Mouse (Mus musculus) liver, embryonic 13.5 days (tissue): ENCODE measurements around the gene Rep15. TPM values are rescaled to one million over a fixed set of nuclear protein-coding genes. Genes with fewer than 3 reads are reported as not detected.

Source experiments
- ATAC-seq: fragments of 200-750 bp; cut with Nextera tagmentation; 2 replicates; pipeline ENCODE4 v1.8.0; 2017; ENCODE audit warnings: low read depth, mild to moderate bottlenecking, moderate number of reproducible peaks, moderate library complexity
- DNase-seq: peaks from one replicate; pipeline ENCODE4 v3.0.0; 2022
- H3K27ac ChIP-seq: fragments of 300-500 bp; sonication (generic); 2 replicates; pipeline ENCODE4 v1.5.1; 2015; ENCODE audit warnings: moderate library complexity, mild to moderate bottlenecking, inconsistent platforms
- H3K27me3 ChIP-seq: fragments of 300-500 bp; sonication (generic); 2 replicates; pipeline ENCODE4 v1.6.1; 2015; ENCODE audit warnings: mild to moderate bottlenecking, inconsistent platforms
- H3K36me3 ChIP-seq: fragments of 300-500 bp; sonication (generic); 2 replicates; pipeline ENCODE4 v1.6.1; 2015; ENCODE audit warnings: mild to moderate bottlenecking, inconsistent platforms
- H3K4me1 ChIP-seq: fragments of 300-500 bp; sonication (generic); replicated peaks from 2 replicates; pipeline ENCODE4 v1.6.1; 2015; ENCODE audit warnings: inconsistent platforms
- H3K4me2 ChIP-seq: fragments of 300-500 bp; sonication (generic); 2 replicates; pipeline ENCODE4 v1.6.1; 2015; ENCODE audit warnings: inconsistent platforms, mild to moderate bottlenecking, moderate library complexity
- H3K4me3 ChIP-seq: fragments of 300-500 bp; sonication (generic); replicated peaks from 2 replicates; pipeline ENCODE4 v1.5.1; 2015; ENCODE audit warnings: mild to moderate bottlenecking, inconsistent platforms
- H3K9ac ChIP-seq: fragments of 300-500 bp; sonication (generic); 2 replicates; pipeline ENCODE4 v1.6.1; 2015; ENCODE audit warnings: mild to moderate bottlenecking, inconsistent platforms
- H3K9me3 ChIP-seq: fragments of 300-500 bp; sonication (generic); replicated peaks from 2 replicates; pipeline ENCODE4 v1.6.1; 2016; ENCODE audit warnings: inconsistent platforms
- WGBS: fragments of 180-500 bp; shearing (Covaris S2); methylation state at CpG from one replicate; pipeline ENCODE4 v1.1.7; 2015; ENCODE audit not compliant: insufficient replicate concordance; 5-methylcytosine and 5-hydroxymethylcytosine counted together
- polyA plus RNA-seq: library from polyadenylated mRNA; unstranded; fragments of >200 nt; fragmentation: Nextera tagmentation; extraction: Ambion mirVana; gene quantifications from 2 replicates; pipeline ENCODE4 v1.2.1, GENCODE M21; 2015

The Rep15 gene
- polyA plus RNA-seq, 1 experiment from 2014 or later, result 0.48 TPM

DNA sequence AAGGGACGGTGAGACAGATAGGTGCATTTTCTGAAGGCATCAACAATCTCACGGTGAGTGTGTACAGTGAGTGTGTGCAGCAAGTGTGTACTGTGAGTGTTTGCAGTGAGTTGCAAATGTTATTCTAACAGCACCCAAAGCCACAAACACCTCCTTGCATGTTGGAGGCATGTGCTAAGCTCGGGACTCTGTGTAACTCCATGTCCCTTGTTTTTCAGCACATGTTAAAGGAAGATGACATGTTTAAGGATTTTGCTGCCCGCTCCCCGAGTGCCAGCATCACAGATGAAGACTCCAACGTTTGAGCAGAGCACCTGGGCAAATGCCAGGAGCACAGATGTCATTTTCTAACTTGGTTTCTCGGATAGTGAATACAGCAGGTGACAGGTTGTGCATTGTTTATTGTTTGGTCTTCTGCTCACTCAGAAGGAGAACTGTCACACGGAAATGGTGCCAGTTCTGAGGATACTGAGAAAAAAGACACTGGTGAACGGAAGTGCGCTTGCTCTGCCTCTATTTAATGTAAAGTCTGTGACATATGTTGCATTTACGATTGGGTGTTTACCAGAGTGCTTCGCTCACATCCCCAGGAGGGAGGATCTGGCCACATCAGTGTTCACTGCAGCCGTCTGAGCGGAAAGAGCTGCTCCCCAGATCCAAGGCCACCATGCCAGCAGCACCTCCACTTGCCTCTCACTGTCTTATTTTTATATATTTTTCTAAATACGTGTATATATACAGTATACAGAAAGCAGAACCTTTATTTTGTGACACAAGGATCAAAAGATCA is 2.1 kb upstream of the Rep15 start:
- no peak overlapping the region for H3K4me2 ChIP-seq
- H3K36me3 ChIP-seq, result peaks cover 14% of the 10 kb centered on the region
- H3K9ac ChIP-seq, result no peak overlapping the region
- H3K4me1 ChIP-seq, result no peaks in the 10 kb centered on the region
- WGBS, result 72% methylated on average over 15 of the region's 15 CpGs
- no peak overlapping the region for H3K27ac ChIP-seq
- no peaks in the 10 kb centered on the region for H3K27me3 ChIP-seq
- H3K9me3 ChIP-seq, result no peaks in the 10 kb centered on the region
- no peak overlapping the region for H3K4me3 ChIP-seq
- DNase-seq (no peak), ATAC-seq (no peak)

DNA sequence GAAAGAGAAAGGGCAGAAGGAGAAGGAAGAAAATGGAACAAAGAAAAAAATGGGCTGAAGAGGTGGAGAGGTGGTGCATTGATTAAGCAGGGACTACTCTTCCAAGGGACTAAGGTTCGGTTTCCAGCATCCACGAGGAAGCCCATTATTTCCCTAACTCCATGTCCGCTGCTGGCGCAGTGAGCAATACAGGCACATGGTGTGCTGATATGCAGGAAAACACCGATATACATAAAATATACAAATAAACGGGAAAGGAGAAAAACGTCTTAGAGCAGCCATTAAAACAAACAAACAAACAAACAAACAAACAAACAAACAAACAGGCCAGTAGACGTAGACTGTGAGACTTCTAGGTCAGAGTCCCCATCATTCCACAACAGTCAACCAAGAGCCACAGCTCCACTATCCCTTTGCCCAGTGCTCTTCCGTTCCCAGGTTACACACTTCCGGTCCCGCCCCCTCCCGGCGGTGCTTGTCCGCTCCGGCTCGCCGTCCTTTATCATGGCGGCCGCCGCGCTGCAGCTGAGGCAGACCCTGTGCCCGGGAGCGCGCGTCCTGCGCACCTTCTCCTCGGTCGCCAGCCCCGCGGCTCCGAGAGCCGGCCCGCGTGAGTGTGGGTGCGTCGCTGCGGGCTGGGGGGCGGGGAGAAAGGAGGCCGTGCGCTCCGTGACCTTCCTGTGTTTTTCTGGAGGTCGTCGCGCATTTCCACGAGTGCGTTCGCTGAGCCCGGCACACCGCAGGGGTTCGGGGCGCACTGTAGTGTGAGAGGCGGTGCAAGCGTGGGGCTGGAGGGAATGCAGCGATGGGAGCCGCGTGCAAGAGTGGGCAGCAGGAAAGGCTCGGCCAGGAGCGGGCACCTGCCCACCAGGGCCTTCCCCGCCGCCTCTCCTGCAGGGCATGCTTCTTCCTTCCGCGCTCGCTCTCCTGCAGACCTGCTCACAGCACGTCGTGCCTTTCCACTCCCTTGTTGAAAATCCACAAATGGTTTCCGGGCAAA is 10.2 kb downstream of the Rep15 start, which contains the start of gene Mrps35:
Gene Mrps35, plus strand, starts transcription at position 474 of the 1,000 bp plus-strand sequence.
- ATAC-seq, result peak; percentile 98
- Histone ChIP-seq H3K4me1 (peaks cover 24% of the 10 kb centered on the region), H3K36me3 (peaks cover 16% of the 10 kb centered on the region), H3K4me3 (peak within 1 kb of the TSS; percentile 81), H3K27me3 (peaks cover 7% of the 10 kb centered on the region; the same call in 1 of the 2 replicates), H3K4me2 (peak within 1 kb of the TSS; percentile 83), H3K9me3 (no peaks in the 10 kb centered on the region), H3K27ac (peak within 1 kb of the TSS; percentile 63), H3K9ac (peak within 1 kb of the TSS; percentile 85)
- DNase-seq, result peak; percentile 82
- WGBS, result 2% methylated on average over 66 of the region's 66 CpGs

DNA sequence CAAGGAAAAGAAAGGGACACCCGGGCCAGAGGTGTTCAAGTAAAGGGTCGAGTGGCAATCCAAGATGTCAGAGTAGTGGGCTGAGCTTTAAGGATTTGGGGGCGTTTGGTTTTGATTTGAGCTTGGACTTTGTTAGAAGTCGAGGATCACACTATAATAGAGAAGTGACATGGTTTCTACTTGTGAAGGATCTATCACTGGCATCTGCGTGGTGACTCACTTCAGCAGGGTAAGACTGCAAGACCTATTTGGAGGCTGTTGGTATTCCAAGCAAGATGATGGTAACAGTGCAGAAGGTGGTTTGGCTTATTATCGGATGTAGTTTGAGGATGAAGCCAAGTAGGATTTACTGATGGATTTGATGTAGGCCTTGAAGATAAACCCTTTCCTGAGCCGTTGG is 11.2 kb downstream of the Rep15 start:
- H3K4me3 ChIP-seq, result peak overlapping the region; percentile 81
- H3K9me3 ChIP-seq, result no peaks in the 10 kb centered on the region
- H3K36me3 ChIP-seq, result peaks cover 23% of the 10 kb centered on the region
- H3K4me2 ChIP-seq, result peak overlapping the region; percentile 83
- DNase-seq (no peak), ATAC-seq (no peak)
- WGBS, result 32% methylated on average over 7 of the region's 7 CpGs
- H3K4me1 ChIP-seq, result peaks cover 24% of the 10 kb centered on the region
- peaks cover 7% of the 10 kb centered on the region; the same call in 1 of the 2 replicates for H3K27me3 ChIP-seq
- H3K27ac ChIP-seq, result no peak overlapping the region
- peak overlapping the region; percentile 85 for H3K9ac ChIP-seq

DNA sequence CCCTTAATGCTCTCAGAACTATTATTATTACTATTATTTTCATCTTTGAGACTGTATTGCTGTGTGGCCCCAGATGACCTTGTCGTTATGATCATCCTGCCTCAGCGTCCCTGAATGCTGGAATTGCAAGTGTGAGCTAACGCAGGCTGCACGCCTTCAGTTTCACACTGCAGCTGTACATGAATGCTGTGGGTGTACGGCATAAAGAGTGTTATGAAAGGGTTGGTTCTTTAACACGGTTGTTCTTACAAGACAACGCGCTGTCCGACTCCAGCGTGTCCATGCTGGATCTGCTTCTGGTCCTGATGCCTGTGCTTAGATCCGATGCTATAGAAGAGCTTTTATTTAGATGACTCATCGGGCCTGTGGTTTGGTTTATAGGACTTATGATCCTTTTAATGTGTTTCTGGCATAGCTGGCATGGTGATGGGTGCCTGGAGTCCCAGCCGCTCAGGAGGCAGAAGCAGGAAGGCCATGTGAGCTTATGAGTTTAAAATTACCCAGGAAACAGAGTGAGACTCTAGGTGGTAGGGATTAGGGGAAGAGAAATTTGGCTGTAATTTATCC is 16.9 kb downstream of the Rep15 start:
- Histone ChIP-seq H3K9ac (no peak overlapping the region), H3K27ac (no peak overlapping the region), H3K36me3 (peaks cover 66% of the 10 kb centered on the region), H3K9me3 (no peaks in the 10 kb centered on the region), H3K27me3 (no peaks in the 10 kb centered on the region), H3K4me2 (no peak overlapping the region), H3K4me3 (no peak overlapping the region), H3K4me1 (peaks cover 7% of the 10 kb centered on the region; the same call in 1 of the 2 replicates)
- DNase-seq, result no peak
- whole genome bisulfite sequencing, result 90% methylated on average over 13 of the region's 13 CpGs
- no peak for ATAC-seq

DNA sequence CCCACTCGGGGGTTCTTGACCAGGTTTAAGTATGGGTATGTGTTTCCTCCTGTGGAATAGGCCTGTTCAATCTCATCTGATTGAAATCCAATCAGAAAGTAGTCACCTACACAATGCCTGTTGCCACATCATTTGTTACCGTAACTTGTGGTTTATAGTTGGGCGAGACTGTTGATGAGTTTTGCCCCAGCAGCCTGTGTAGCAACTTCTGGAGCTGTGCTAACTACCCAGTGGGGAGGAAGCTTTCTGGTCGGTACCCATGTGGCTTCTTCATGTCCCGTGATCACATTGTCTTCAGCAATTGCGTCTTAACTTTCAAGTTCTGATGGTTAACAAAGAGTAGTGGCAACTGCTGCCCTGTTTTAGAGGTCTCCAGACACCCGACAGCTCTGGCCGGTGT is 19.3 kb downstream of the Rep15 start:
- Histone ChIP-seq H3K4me2 (no peak overlapping the region), H3K4me1 (no peaks in the 10 kb centered on the region), H3K9ac (no peak overlapping the region), H3K27me3 (no peaks in the 10 kb centered on the region), H3K36me3 (peaks cover 80% of the 10 kb centered on the region), H3K27ac (no peak overlapping the region), H3K4me3 (no peak overlapping the region), H3K9me3 (no peaks in the 10 kb centered on the region)
- 0 out of 2 replicates have a peak, but pooled peaks have one; percentile 21 for ATAC-seq
- no peak for DNase-seq
- WGBS, result 81% methylated on average over 8 of the region's 8 CpGs

DNA sequence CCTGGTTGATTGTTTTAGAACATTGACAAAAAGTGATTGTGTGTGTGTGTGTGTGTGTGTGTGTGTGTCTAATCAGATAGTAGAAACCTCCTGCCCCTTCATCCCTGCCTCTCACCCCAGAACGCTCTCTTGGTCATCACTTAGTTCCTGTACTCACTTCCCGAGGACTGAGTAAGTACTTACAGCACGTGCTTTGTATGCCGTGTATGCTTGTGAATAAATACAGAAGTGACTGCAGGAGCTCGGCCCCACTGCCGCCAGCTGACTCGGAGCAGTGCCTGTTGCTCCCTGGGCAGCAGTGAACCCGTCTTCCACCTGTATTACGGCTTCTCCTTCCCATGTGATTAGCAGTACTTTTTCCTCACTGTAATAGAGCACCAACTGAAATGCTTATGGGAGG is 20.1 kb downstream of the Rep15 start:
- H3K27ac ChIP-seq, result no peak overlapping the region
- ATAC-seq, result no peak
- H3K4me2 ChIP-seq, result no peak overlapping the region
- H3K36me3 ChIP-seq, result peaks cover 79% of the 10 kb centered on the region
- H3K4me1 ChIP-seq, result no peaks in the 10 kb centered on the region
- H3K9ac ChIP-seq, result no peak overlapping the region
- WGBS, result 84% methylated on average over 9 of the region's 9 CpGs
- no peaks in the 10 kb centered on the region for H3K9me3 ChIP-seq
- no peaks in the 10 kb centered on the region for H3K27me3 ChIP-seq
- DNase-seq, result no peak
- no peak overlapping the region for H3K4me3 ChIP-seq

DNA sequence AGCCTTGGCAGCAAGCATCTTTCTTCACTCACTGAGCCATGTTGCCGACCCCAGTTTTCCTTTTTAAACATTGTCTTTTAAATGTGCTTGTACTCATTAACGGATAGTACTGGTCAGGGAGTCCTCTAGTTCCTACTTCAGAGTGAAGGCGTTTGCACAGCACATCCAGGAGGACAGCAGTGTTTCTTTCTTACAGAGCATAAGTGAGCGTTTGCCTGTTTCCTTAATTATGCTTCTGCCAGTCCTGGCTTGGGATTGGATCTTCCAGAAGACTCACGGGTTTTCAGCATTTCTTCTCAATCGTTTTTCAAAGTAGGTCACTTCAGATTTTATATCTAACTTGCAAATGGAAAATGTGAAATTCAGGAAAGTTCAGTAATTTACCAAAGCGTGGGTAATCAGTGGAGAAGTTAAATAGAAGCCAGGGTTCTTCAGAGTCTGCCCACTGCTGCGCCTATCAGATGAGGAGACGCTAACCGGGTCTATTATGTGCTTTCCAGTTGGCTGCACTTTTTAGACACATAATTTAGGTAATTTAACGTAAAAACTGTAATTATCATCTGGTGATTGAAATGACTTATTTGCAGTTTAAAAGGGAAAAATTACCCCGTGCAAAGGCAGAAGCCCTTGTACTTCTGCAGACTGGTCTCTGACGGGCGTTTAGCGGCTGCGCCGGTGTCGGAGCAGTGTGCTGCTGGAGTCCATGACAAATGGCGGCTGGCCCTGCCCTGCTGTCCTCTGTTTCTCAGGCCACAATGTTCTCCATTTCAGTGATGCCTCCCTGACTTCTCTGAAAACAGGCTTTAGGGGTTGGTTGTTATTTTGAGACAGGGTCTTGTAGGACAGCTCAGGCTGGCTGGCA is 21.6 kb downstream of the Rep15 start:
- Histone ChIP-seq H3K27ac (no peak overlapping the region), H3K9ac (no peak overlapping the region), H3K27me3 (no peaks in the 10 kb centered on the region), H3K4me1 (no peaks in the 10 kb centered on the region), H3K36me3 (peaks cover 69% of the 10 kb centered on the region), H3K9me3 (no peaks in the 10 kb centered on the region), H3K4me3 (no peak overlapping the region), H3K4me2 (no peak overlapping the region)
- WGBS, result 84% methylated on average over 19 of the region's 19 CpGs
- DNase-seq (no peak), ATAC-seq (no peak)

DNA sequence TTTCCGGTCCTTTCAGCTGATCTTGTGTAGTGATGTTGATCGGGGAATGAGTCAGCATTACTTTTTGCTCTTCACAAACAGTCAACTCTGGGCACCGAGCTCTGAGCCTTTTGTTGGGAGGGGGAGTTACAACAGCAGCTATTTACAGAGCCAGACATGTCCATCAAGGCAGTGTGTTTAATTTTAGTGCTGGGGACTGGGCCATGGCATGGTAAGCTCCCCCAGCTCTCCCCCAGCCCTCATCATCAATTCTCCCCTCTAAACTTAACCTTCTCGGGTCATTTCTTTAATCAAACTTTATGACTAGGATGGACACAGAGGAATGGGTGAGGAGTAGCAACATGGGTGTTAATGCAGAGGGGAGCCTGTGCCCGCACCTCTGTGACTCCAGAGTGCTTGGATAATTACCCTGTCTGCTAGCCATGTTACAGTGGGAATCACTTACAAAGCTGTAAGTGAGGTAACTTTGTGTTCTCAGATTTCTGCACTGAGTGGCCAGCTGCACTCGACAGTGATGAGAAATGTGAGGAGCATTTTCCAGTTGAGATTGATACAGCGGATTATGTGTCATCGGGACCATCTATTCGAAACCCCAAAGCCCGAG is 23.1 kb downstream of the Rep15 start:
- no peaks in the 10 kb centered on the region for H3K27me3 ChIP-seq
- H3K27ac ChIP-seq, result no peak overlapping the region
- no peaks in the 10 kb centered on the region for H3K4me1 ChIP-seq
- H3K4me2 ChIP-seq, result no peak overlapping the region
- DNase-seq (no peak), ATAC-seq (no peak)
- H3K36me3 ChIP-seq, result peaks cover 67% of the 10 kb centered on the region
- no peak overlapping the region for H3K4me3 ChIP-seq
- H3K9me3 ChIP-seq, result no peaks in the 10 kb centered on the region
- 73% methylated on average over 10 of the region's 10 CpGs for WGBS
- H3K9ac ChIP-seq, result no peak overlapping the region

DNA sequence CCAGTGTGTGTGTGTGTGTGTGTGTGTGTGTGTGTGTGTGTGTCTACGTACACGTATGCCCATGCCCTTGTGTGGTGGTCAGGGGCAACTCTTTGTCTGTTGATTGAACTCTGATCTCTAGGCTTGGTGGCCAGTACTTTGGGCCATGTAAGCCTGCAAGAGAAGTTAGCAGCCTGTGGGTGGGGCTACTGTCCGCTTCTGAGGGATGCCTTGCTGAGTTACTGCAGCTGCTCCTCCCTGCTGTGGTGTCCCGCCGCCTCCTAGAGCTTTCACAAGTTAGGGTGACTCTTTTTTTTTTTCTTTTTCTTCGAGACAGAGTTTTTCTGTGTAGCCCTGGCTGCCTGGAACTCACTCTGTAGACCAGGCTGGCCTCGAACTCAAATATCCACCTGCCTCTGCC is 26.9 kb downstream of the Rep15 start:
- no peak for DNase-seq

DNA sequence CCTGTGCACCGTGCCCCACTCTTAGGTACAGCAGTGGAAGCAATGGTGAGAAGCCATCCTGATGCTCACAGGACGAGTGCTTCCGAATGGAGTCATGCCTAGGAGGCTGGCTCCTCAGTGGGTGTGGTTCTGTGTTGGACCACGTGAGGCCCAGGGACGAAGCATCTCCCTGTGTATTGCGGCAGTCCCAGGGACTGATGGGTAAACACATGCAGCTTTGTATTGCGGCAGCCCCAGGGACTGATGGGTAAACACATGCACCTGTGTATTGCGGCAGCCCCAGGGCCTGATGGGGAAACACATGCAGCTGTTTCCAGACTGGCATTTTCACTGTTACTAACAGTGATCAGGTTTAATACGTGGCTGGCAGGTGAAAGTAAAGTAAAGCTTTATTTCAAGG is 29.2 kb downstream of the Rep15 start:
- Histone ChIP-seq H3K4me1 (no peaks in the 10 kb centered on the region), H3K9me3 (no peaks in the 10 kb centered on the region), H3K27ac (no peak overlapping the region), H3K9ac (no peak overlapping the region), H3K27me3 (no peaks in the 10 kb centered on the region), H3K4me2 (no peak overlapping the region), H3K36me3 (peaks cover 58% of the 10 kb centered on the region), H3K4me3 (no peak overlapping the region)
- ATAC-seq (no peak), DNase-seq (no peak)
- WGBS, result 87% methylated on average over 9 of the region's 9 CpGs

More for the DNA sequence above, 26.9 kb downstream of the Rep15 start:
- Histone ChIP-seq H3K4me2 (no peak overlapping the region), H3K4me3 (no peak overlapping the region), H3K9me3 (no peaks in the 10 kb centered on the region), H3K27ac (no peak overlapping the region), H3K27me3 (no peaks in the 10 kb centered on the region), H3K36me3 (peaks cover 68% of the 10 kb centered on the region), H3K4me1 (no peaks in the 10 kb centered on the region), H3K9ac (no peak overlapping the region)
- 74% methylated on average over 7 of the region's 7 CpGs for WGBS
- ATAC-seq, result no peak
